11 mouse cellular contexts compared by ENCODE assay signal in genomic region chr2:75269446-75269845, GRCm38 (mm10).
DNase-seq lines count a peak whose midpoint lies in the region; ATAC-seq and TF ChIP-seq lines count a peak whose summit lies in the region.
"Had no signal": no experiment of that assay in that cellular context is flagged by ENCODE, and none has a peak within 500 bp of the region (broad histone marks: within the 10 kb centered on the region; RNA-seq: fewer than 3 reads in every experiment).

No protein-coding gene starts in this region.

- 74% methylated on average over 8 of the region's 8 CpGs for WGBS in liver, postnatal 0 days (ENCODE audit: insufficient replicate concordance)
- 78% methylated on average over 8 of the region's 8 CpGs for WGBS in liver, embryonic 11.5 days
- 49% methylated on average over 8 of the region's 8 CpGs for WGBS in hindbrain, embryonic 11.5 days
- 47% methylated on average over 8 of the region's 8 CpGs for WGBS in neural tube, embryonic 11.5 days
- 78% methylated on average over 8 of the region's 8 CpGs for WGBS in lung, adult 2 months

- no peak overlapping the region for H3K4me2 ChIP-seq in liver, postnatal 0 days (ENCODE audit: low read depth, low read length)
- no peak overlapping the region for H3K4me2 ChIP-seq in liver, embryonic 11.5 days
- H3K4me2 ChIP-seq in hindbrain, embryonic 11.5 days (replicated peaks; ENCODE audit: low read depth, low read length) = no peak overlapping the region
- no peak overlapping the region for H3K4me2 ChIP-seq in neural tube, embryonic 11.5 days (ENCODE audit: low read depth)
- H3K4me2 ChIP-seq: embryonic facial prominence, embryonic 12.5 days; intestine, embryonic 15.5 days had no signal

- no peak for TF ChIP-seq CTCF in liver, postnatal 0 days (IDR thresholded peaks at IDR 0.05; ENCODE audit: low read depth)
- TF ChIP-seq CTCF in lung, adult 2 months (IDR thresholded peaks at IDR 0.05; ENCODE audit: insufficient read depth, low read length) = no peak

- intact Hi-C loops in heart, postnatal 14 days (cut with DNase I) = no loop called here

- no peak overlapping the region for H3K4me3 ChIP-seq in liver, postnatal 0 days (ENCODE audit: low read depth, low read length)
- H3K4me3 ChIP-seq in liver, embryonic 11.5 days (ENCODE audit: low read depth, low read length) = no peak overlapping the region
- no peak overlapping the region for H3K4me3 ChIP-seq in hindbrain, embryonic 11.5 days (ENCODE audit: low read depth, low read length)
- no peak overlapping the region for H3K4me3 ChIP-seq in neural tube, embryonic 11.5 days (ENCODE audit: low read depth, low read length)
- H3K4me3 ChIP-seq in lung, adult 2 months (replicated peaks; ENCODE audit: extremely low read depth, low read depth, low read length) = no peak overlapping the region
- H3K4me3 ChIP-seq: embryonic facial prominence, embryonic 12.5 days; intestine, embryonic 15.5 days had no signal

- H3K9me3 ChIP-seq in liver, postnatal 0 days (ENCODE audit: low read length) = no peaks in the 10 kb centered on the region
- no peaks in the 10 kb centered on the region for H3K9me3 ChIP-seq in liver, embryonic 11.5 days (ENCODE audit: control insufficient read depth, low read length)
- H3K9me3 ChIP-seq in hindbrain, embryonic 11.5 days (ENCODE audit: control insufficient read depth, low read length) = no peaks in the 10 kb centered on the region
- H3K9me3 ChIP-seq in neural tube, embryonic 11.5 days (ENCODE audit: control insufficient read depth, low read length) = no peaks in the 10 kb centered on the region
- H3K9me3 ChIP-seq: embryonic facial prominence, embryonic 12.5 days; intestine, embryonic 15.5 days had no signal

- ATAC-seq in liver, postnatal 0 days = no peak
- no peak for ATAC-seq in liver, embryonic 11.5 days (replicated peaks; ENCODE audit: low FRiP score)
- ATAC-seq in hindbrain, embryonic 11.5 days (ENCODE audit: low FRiP score) = peak; percentile 53
- ATAC-seq in neural tube, embryonic 11.5 days (ENCODE audit: insufficient read depth, low FRiP score, low TSS enrichment) = no peak
- ATAC-seq: intestine, embryonic 15.5 days had no signal

- H3K27ac ChIP-seq in liver, postnatal 0 days (ENCODE audit: low read depth) = no peak overlapping the region
- no peak overlapping the region for H3K27ac ChIP-seq in liver, embryonic 11.5 days (ENCODE audit: low read depth, low read length)
- no peak overlapping the region for H3K27ac ChIP-seq in hindbrain, embryonic 11.5 days (ENCODE audit: low read depth, low read length)
- no peak overlapping the region for H3K27ac ChIP-seq in neural tube, embryonic 11.5 days (ENCODE audit: low read depth, low read length)
- H3K27ac ChIP-seq: embryonic facial prominence, embryonic 12.5 days; intestine, embryonic 15.5 days had no signal

- H3K9ac ChIP-seq in liver, postnatal 0 days (replicated peaks) = no peak overlapping the region
- H3K9ac ChIP-seq in liver, embryonic 11.5 days (ENCODE audit: low read depth, low read length) = no peak overlapping the region
- no peak overlapping the region for H3K9ac ChIP-seq in hindbrain, embryonic 11.5 days (ENCODE audit: low read depth, low read length)
- no peak overlapping the region for H3K9ac ChIP-seq in neural tube, embryonic 11.5 days (ENCODE audit: low read length)
- H3K9ac ChIP-seq: embryonic facial prominence, embryonic 12.5 days; intestine, embryonic 15.5 days had no signal

- DNase-seq in liver, postnatal 0 days = peak; percentile 14
- no peak for DNase-seq in liver, embryonic 11.5 days (ENCODE audit: low spot score)
- DNase-seq in cerebellum, adult 9-10 months = peak; percentile 82
- DNase-seq in hindbrain, embryonic 11.5 days (ENCODE audit: low spot score) = peak; percentile 71
- peak; percentile 61 for DNase-seq in neural tube, embryonic 11.5 days (ENCODE audit: low spot score)
- no peak for DNase-seq in urinary bladder, adult 2 months (ENCODE audit: low spot score)
- DNase-seq in heart, postnatal 14 days = no peak
- DNase-seq in lung, adult 2 months = no peak

- H3K36me3 ChIP-seq in liver, postnatal 0 days (replicated peaks; ENCODE audit: insufficient read depth, low read length) = no peaks in the 10 kb centered on the region
- no peaks in the 10 kb centered on the region for H3K36me3 ChIP-seq in liver, embryonic 11.5 days (ENCODE audit: control insufficient read depth, insufficient read depth, low read length)
- H3K36me3 ChIP-seq in hindbrain, embryonic 11.5 days (ENCODE audit: control insufficient read depth, insufficient read depth, low read length) = no peaks in the 10 kb centered on the region
- H3K36me3 ChIP-seq in neural tube, embryonic 11.5 days (ENCODE audit: control insufficient read depth, insufficient read depth, low read length) = no peaks in the 10 kb centered on the region
- H3K36me3 ChIP-seq: embryonic facial prominence, embryonic 12.5 days; intestine, embryonic 15.5 days had no signal

- H3K4me1 ChIP-seq in liver, postnatal 0 days (ENCODE audit: insufficient read depth) = no peaks in the 10 kb centered on the region
- no peaks in the 10 kb centered on the region for H3K4me1 ChIP-seq in liver, embryonic 11.5 days (replicated peaks; ENCODE audit: control insufficient read depth, insufficient read depth, low read length)
- 0 out of 2 replicates have a peak, but pooled peaks cover 2% of the 10 kb centered on the region for H3K4me1 ChIP-seq in hindbrain, embryonic 11.5 days (replicated peaks; ENCODE audit: control insufficient read depth, insufficient read depth, low read length)
- peaks cover 5% of the 10 kb centered on the region; the same call in 1 of the 2 replicates for H3K4me1 ChIP-seq in neural tube, embryonic 11.5 days (ENCODE audit: control insufficient read depth, insufficient read depth, low read length)
- H3K4me1 ChIP-seq in lung, adult 2 months (ENCODE audit: control insufficient read depth, insufficient read depth, low read length) = no peaks in the 10 kb centered on the region
- H3K4me1 ChIP-seq: intestine, embryonic 15.5 days had no signal

- TF ChIP-seq EP300 in liver, postnatal 0 days (IDR thresholded peaks at IDR 0.05; ENCODE audit: low read depth) = no peak

- no peak for TF ChIP-seq POLR2A in lung, adult 2 months (IDR thresholded peaks at IDR 0.05; ENCODE audit: borderline replicate concordance, extremely low read depth, low read depth, low read length)

- H3K27me3 ChIP-seq in liver, postnatal 0 days (ENCODE audit: insufficient read depth, low read length) = no peaks in the 10 kb centered on the region
- no peaks in the 10 kb centered on the region for H3K27me3 ChIP-seq in liver, embryonic 11.5 days (replicated peaks; ENCODE audit: control insufficient read depth, insufficient read depth, low read length)
- no peaks in the 10 kb centered on the region for H3K27me3 ChIP-seq in hindbrain, embryonic 11.5 days (ENCODE audit: control insufficient read depth, insufficient read depth, low read length)
- no peaks in the 10 kb centered on the region for H3K27me3 ChIP-seq in neural tube, embryonic 11.5 days (ENCODE audit: control insufficient read depth, insufficient read depth, low read length)
- H3K27me3 ChIP-seq: CH12.LX; embryonic facial prominence, embryonic 12.5 days; intestine, embryonic 15.5 days had no signal

Comparison
In these comparisons a context has a peak if more than half of its experiments do, and no peak if none do; other contexts are left out.
1. DNase-seq: peak in liver, postnatal 0 days (single experiment), cerebellum, adult 9-10 months (single experiment), hindbrain, embryonic 11.5 days (single experiment) and neural tube, embryonic 11.5 days (single experiment); none in liver, embryonic 11.5 days (single experiment), urinary bladder, adult 2 months (single experiment), heart, postnatal 14 days (0 of 2) and lung, adult 2 months (single experiment).